Comparison of ENCODE assay signal across 9 mouse cellular contexts in genomic region chr3:54815292-54815691, GRCm38 (mm10). TPM values are rescaled to one million over a fixed set of nuclear protein-coding genes. Genes with fewer than 3 reads are reported as not detected.
DNase-seq lines count a peak whose midpoint lies in the region; ATAC-seq and TF ChIP-seq lines count a peak whose summit lies in the region.
"Had no signal": no experiment of that assay in that cellular context is flagged by ENCODE, and none has a peak within 500 bp of the region (broad histone marks: within the 10 kb centered on the region; RNA-seq: fewer than 3 reads in every experiment).

No protein-coding gene starts in this region.

- no peaks in the 10 kb centered on the region for H3K4me1 ChIP-seq in midbrain, postnatal 0 days (ENCODE audit: insufficient read depth, low read length)
- H3K4me1 ChIP-seq: midbrain, embryonic 12.5 days had no signal

- no peak overlapping the region for H3K4me2 ChIP-seq in midbrain, postnatal 0 days (ENCODE audit: low read depth, low read length, poor library complexity, severe bottlenecking)
- H3K4me2 ChIP-seq: midbrain, embryonic 12.5 days had no signal

- TF ChIP-seq CTCF in midbrain, postnatal 0 days (IDR thresholded peaks at IDR 0.05), result peak; percentile 92

- peak; percentile 27 for DNase-seq in gastrocnemius, adult 18-20 months (ENCODE audit: low spot score)
- no peak for DNase-seq in gastrocnemius, postnatal 25 days
- peak; percentile 66 for DNase-seq in right cerebral cortex, postnatal 10 days (ENCODE audit: low spot score in 2 of 2)
- DNase-seq in right cerebral cortex, adult 18-20 months, result no peak
- DNase-seq in embryo, embryonic 11 days, result peak; percentile 82
- DNase-seq in midbrain, postnatal 0 days (ENCODE audit: low spot score), result peak; percentile 90
- DNase-seq in thymus, postnatal 4 days, result peak; percentile 76

- no peaks in the 10 kb centered on the region for H3K36me3 ChIP-seq in midbrain, postnatal 0 days (ENCODE audit: insufficient read depth, low read length)
- H3K36me3 ChIP-seq: midbrain, embryonic 12.5 days had no signal

- H3K27me3 ChIP-seq in midbrain, postnatal 0 days (ENCODE audit: insufficient read depth, low read length), result no peaks in the 10 kb centered on the region
- H3K27me3 ChIP-seq: midbrain, embryonic 12.5 days had no signal

- no peak overlapping the region for H3K4me3 ChIP-seq in midbrain, postnatal 0 days (ENCODE audit: low read depth, low read length)
- H3K4me3 ChIP-seq: midbrain, embryonic 12.5 days had no signal

- H3K9ac ChIP-seq in midbrain, postnatal 0 days (replicated peaks; ENCODE audit: low read length, poor library complexity, severe bottlenecking), result no peak overlapping the region
- H3K9ac ChIP-seq: midbrain, embryonic 12.5 days had no signal

- no peak overlapping the region for H3K27ac ChIP-seq in midbrain, postnatal 0 days (ENCODE audit: low read depth, low read length)
- H3K27ac ChIP-seq: midbrain, embryonic 12.5 days had no signal

- H3K9me3 ChIP-seq in midbrain, postnatal 0 days (ENCODE audit: low read length), result no peaks in the 10 kb centered on the region
- H3K9me3 ChIP-seq: midbrain, embryonic 12.5 days had no signal

- peak; percentile 74 for ATAC-seq in inflammation-experienced regulatory T-cells, adult 6 months
- no peak for ATAC-seq in midbrain, postnatal 0 days (ENCODE audit: low FRiP score)

- WGBS in midbrain, postnatal 0 days, result 32% methylated on average over 3 of the region's 3 CpGs

RNA-seq across cellular contexts. Expression of gene Rfxap, which starts 7.7 kb away (rescaled TPM):
- total RNA-seq in gastrocnemius, adult 18-20 months (2021), result 10 to 100 TPM; 24.1 to 26.6 TPM
- total RNA-seq in gastrocnemius, postnatal 25 days (2021), result 10 to 100 TPM; 29.0 to 30.5 TPM
- polyA plus RNA-seq in inflammation-experienced regulatory T-cells, adult 6 months (2017; shearing (Covaris generic)), result 1 to 10 TPM; 3.6 to 6.0 (median 5.8) TPM
- 44.8 and 65.9 TPM in 2 replicates for total RNA-seq in midbrain, postnatal 0 days (2014; rRNA removed)
- 42.6 and 48.2 TPM in 2 replicates for polyA plus RNA-seq in midbrain, postnatal 0 days (2015; fragmentation: Nextera tagmentation; extraction: Ambion mirVana)

RNA-seq across cellular contexts. Expression of gene Smad9, which starts 59.9 kb away (rescaled TPM):
- under 1 TPM; 0.18 to 0.28 TPM for total RNA-seq in gastrocnemius, adult 18-20 months (2021)
- under 1 TPM; 0.16 to 0.51 TPM for total RNA-seq in gastrocnemius, postnatal 25 days (2021)
- not detected for polyA plus RNA-seq in inflammation-experienced regulatory T-cells, adult 6 months (2017; shearing (Covaris generic))
- 4.6 and 6.0 TPM in 2 replicates for total RNA-seq in midbrain, postnatal 0 days (2014; rRNA removed)
- polyA plus RNA-seq in midbrain, postnatal 0 days (2015; fragmentation: Nextera tagmentation; extraction: Ambion mirVana), result 0.67 and 0.69 TPM in 2 replicates

Comparison
In these comparisons a context has a peak if more than half of its experiments do, and no peak if none do; other contexts are left out.
1. DNase-seq: peak in gastrocnemius, adult 18-20 months (single experiment), right cerebral cortex, postnatal 10 days (2 of 2), embryo, embryonic 11 days (single experiment), midbrain, postnatal 0 days (single experiment) and thymus, postnatal 4 days (single experiment); none in gastrocnemius, postnatal 25 days (single experiment) and right cerebral cortex, adult 18-20 months (single experiment).